Mouse (Mus musculus): ENCODE data around the gene Hbb-bt.
A peak's percentile ranks its signal among the peaks of the same experiment; 100 is the strongest.
"Not testable (repeated sequence)": the region's sequence is repeated elsewhere in the genome, so short reads cannot be mapped to it uniquely, and the experiment has no call there.

Hbb-bt gene

DNA sequence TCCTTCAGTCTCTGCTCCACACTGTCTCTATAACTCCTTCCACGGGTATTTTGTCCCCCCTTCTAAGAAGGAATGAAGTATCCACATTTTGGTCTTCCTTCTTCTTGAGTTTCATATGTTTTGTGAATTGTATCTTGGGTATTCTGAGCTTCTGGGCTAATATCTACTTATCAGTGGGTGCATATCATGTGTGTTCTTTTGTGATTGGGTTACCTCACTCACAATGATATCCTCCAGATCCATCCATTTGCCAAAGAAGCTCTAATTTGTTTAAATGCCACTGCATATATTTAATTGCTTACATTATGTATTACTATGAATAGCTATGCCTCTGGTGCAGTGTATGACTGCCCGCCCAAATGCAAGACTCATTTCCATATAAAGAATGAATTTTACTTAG, 5.7 kb downstream of the Hbb-bt start:
- not testable (repeated sequence) for DNase-seq

DNA sequence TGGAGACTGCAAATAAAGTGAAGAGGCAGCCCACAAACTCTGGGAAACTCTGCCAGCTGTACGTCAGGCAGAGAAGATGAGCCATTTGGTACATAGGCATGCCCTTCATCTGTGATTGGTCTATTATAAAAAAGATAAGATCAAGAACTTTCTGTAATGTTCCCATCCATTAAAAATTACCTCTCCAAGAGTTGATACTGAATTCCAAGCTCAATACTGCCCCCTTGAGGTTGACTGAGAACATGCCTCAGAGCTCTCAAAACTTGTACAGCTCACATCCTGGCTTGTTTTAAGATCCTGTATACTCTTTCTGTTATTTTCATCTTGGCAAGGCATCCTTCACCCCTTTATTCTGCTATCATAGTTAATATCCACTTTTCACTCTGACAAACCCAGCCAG, 6.9 kb downstream of the Hbb-bt start:
- DNase-seq: peak; percentile 1

DNA sequence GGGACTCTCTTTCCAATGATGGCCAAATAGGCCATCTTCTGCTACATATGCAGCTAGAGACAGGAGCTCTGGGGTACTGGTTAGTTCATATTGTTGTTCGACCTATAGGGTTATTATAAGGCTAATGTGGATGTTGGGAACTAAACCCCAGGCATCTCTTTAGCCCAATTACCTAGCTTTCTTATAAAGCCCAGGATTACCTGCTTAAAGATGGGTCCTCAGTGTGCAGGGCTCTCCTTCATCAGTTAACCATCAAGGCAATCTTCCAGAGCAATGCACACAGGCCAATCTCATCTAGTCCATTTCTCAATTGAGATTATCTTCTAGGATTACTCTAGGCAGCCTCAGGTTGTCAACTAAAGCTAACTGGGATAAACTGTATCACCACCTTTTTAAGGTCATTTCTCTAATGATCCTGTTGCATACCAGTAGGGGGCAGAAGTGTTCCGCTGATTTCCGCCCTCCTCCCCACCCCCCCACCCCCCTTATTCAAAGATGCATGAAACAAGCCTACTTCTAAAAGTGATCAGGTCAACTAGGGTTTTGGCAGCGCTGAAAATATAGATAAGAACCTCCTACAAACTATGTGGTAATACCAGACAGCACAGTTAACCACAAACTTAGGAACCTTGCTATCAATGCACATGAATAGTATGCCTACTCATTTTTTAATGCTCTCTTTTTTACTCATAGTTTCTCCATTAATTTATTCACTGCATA, 21.0 kb downstream of the Hbb-bt start:
- no peak for DNase-seq

DNA sequence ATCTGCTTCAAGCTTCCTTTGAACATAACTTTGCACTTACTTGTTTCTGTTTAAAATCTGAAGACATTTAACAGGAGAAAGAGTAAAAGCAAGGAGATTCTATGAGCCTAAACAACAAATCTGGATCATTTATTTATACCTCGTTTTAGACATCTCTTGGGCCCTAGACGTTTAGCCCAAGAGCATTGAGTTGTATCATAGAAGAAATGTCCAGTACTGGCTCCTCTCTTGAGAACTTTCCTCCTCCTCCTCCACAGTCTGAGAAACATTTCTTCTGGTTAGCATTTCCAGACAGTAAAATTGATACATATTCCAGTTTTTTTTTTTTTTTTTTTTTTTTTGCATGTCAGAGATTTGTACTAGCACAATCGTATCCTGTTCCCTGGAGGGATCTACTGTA, 22.1 kb downstream of the Hbb-bt start, which contains the start of gene Olfr67:
Gene Olfr67 (minus strand): TSS at position 101 of the 400 bp plus-strand sequence.
- no peak for DNase-seq

DNA sequence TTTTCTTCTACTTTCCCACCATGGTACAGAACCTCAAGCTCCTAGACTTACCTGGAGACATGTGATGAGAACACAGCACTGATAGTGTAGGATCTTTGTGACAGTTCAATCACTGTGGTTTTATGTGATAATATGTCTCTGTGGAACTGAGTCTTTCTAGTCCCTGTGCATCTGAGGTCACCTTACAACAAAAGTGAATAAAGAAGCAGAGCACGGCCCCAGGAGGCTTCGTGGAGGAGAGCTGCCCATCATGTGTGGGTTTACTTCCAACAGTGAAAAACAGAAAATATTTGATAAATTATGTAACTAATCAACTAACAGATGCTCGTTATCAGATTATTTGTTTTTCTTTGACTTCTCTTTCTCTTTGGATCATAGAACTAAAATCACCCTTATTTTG, 34.2 kb downstream of the Hbb-bt start, which contains the start of gene Olfr68:
Gene Olfr68 (minus strand): TSS at position 101 of the 400 bp plus-strand sequence.
- no peak for DNase-seq

DNA sequence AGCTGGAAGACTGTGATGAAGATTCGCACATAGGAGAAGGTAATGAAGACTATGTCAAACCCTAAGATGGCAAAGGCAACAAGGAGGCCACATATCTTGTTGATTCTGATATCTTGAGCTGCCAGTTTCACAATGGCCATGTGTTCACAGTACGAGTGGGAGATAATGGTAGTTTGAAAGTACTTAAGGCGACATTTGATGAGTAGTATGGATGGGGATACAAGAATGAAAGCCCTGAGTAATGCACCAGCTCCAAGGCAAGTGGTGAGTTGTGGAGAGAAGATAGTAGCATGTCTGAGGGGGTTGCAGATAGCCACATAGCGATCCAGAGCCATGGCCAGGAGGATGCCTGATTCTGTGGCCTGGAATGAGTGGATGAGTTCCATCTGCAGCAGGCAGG, 36.1 kb downstream of the Hbb-bt start:
- DNase-seq: not testable (repeated sequence)

DNA sequence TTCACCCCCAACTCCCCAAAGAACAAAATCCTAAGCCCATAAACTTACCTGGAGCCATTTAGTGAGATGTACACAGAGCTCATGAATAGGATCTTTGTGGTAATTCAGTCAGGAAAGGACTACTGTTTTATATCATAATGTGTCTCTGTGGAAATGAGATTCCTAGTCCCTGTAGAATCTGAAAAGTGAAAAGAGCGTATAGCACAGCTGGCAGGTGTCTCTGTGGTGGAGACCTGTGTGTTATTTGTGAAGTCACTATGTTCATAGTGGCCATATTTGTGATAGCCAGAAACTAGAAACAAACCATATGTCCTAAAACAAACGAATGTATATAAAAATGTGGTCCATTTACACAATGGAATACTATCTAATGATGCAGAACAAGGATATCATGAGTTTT, 42.3 kb downstream of the Hbb-bt start, which contains the start of gene Olfr69:
Gene Olfr69 (minus strand): TSS at position 101 of the 400 bp plus-strand sequence.
- DNase-seq: no peak

DNA sequence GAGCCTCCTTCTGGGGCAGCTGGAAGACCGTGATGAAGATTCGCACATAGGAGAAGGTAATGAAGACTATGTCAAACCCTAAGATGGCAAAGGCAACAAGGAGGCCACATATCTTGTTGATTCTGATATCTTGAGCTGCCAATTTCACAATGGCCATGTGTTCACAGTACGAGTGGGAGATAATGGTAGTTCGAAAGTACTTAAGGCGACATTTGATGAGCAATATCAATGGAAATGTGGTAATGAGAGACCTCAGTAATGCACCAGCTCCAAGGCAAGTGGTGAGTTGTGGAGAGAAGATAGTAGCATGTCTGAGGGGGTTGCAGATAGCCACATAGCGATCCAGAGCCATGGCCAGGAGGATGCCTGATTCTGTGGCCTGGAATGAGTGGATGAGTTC, 46.1 kb downstream of the Hbb-bt start:
- not testable (repeated sequence) for DNase-seq
